Mouse (Mus musculus): ENCODE data around the gene Rpgr. TPM values are rescaled to one million over a fixed set of nuclear protein-coding genes. Genes with fewer than 3 reads are reported as not detected.

Rpgr gene
- polyA plus RNA-seq, 1 experiment from 2014 or later, result 11.1 TPM

GRCm38 (mm10) chrX:10219281-10219680, 2.6 kb upstream of the Rpgr start:
- DNase-seq (ENCODE audit: low spot score) (peak; percentile 2), ATAC-seq (ENCODE audit: low read depth) (no peak)
- Histone ChIP-seq H3K27ac (replicated peaks; ENCODE audit: low read depth, low read length) (no peak overlapping the region), H3K4me1 (ENCODE audit: control insufficient read depth, insufficient read depth, low read length) (no peaks in the 10 kb centered on the region), H3K9ac (ENCODE audit: low read depth, low read length) (no peak overlapping the region), H3K27me3 (replicated peaks; ENCODE audit: control insufficient read depth, insufficient read depth, low read length) (no peaks in the 10 kb centered on the region), H3K4me2 (ENCODE audit: low read depth, low read length) (no peak overlapping the region), H3K9me3 (ENCODE audit: control insufficient read depth, low read length) (no peaks in the 10 kb centered on the region), H3K36me3 (ENCODE audit: control insufficient read depth, insufficient read depth, low read length) (no peaks in the 10 kb centered on the region), H3K4me3 (ENCODE audit: low read depth, low read length) (no peak overlapping the region)
- WGBS, result 59% methylated on average over 6 of the region's 6 CpGs

- Histone ChIP-seq H3K9me3 (ENCODE audit: control insufficient read depth, low read length) (no peaks in the 10 kb centered on the region), H3K36me3 (ENCODE audit: control insufficient read depth, insufficient read depth, low read length) (no peaks in the 10 kb centered on the region), H3K27me3 (replicated peaks; ENCODE audit: control insufficient read depth, insufficient read depth, low read length) (no peaks in the 10 kb centered on the region), H3K4me1 (ENCODE audit: control insufficient read depth, insufficient read depth, low read length) (no peaks in the 10 kb centered on the region), H3K27ac (replicated peaks; ENCODE audit: low read depth, low read length) (peak overlapping the region; percentile 72), H3K4me2 (ENCODE audit: low read depth, low read length) (peak overlapping the region; percentile 54), H3K9ac (ENCODE audit: low read depth, low read length) (peak overlapping the region; percentile 66), H3K4me3 (ENCODE audit: low read depth, low read length) (peak overlapping the region; percentile 52)
- DNase-seq (ENCODE audit: low spot score) (peak; percentile 65), ATAC-seq (ENCODE audit: low read depth) (no peak)
- 22% methylated on average over 16 of the region's 16 CpGs for WGBS
Measured at GRCm38 (mm10) chrX:10215972-10216371, 748 bp downstream of the Rpgr start.

- Histone ChIP-seq H3K9ac (ENCODE audit: low read depth, low read length) (no peak overlapping the region), H3K4me3 (ENCODE audit: low read depth, low read length) (no peak overlapping the region), H3K4me2 (ENCODE audit: low read depth, low read length) (no peak overlapping the region), H3K4me1 (ENCODE audit: control insufficient read depth, insufficient read depth, low read length) (no peaks in the 10 kb centered on the region), H3K36me3 (ENCODE audit: control insufficient read depth, insufficient read depth, low read length) (0 out of 2 replicates have a peak, but pooled peaks cover 8% of the 10 kb centered on the region), H3K27ac (replicated peaks; ENCODE audit: low read depth, low read length) (no peak overlapping the region), H3K27me3 (replicated peaks; ENCODE audit: control insufficient read depth, insufficient read depth, low read length) (no peaks in the 10 kb centered on the region), H3K9me3 (ENCODE audit: control insufficient read depth, low read length) (no peaks in the 10 kb centered on the region)
- DNase-seq (ENCODE audit: low spot score) (no peak), ATAC-seq (ENCODE audit: low read depth) (no peak)
- 79% methylated on average over 5 of the region's 5 CpGs for WGBS
Measured at GRCm38 (mm10) chrX:10205937-10206336, 10.8 kb downstream of the Rpgr start.

- H3K27ac ChIP-seq (replicated peaks; ENCODE audit: low read depth, low read length), result no peak overlapping the region
- no peak overlapping the region for H3K4me2 ChIP-seq (ENCODE audit: low read depth, low read length)
- DNase-seq (ENCODE audit: low spot score) (peak; percentile 43), ATAC-seq (ENCODE audit: low read depth) (no peak)
- whole genome bisulfite sequencing, result 26% methylated on average over 2 of the region's 2 CpGs
- H3K27me3 ChIP-seq (replicated peaks; ENCODE audit: control insufficient read depth, insufficient read depth, low read length), result no peaks in the 10 kb centered on the region
- no peak overlapping the region for H3K4me3 ChIP-seq (ENCODE audit: low read depth, low read length)
- H3K9ac ChIP-seq (ENCODE audit: low read depth, low read length), result no peak overlapping the region
- H3K36me3 ChIP-seq (ENCODE audit: control insufficient read depth, insufficient read depth, low read length), result no peaks in the 10 kb centered on the region
- H3K4me1 ChIP-seq (ENCODE audit: control insufficient read depth, insufficient read depth, low read length), result no peaks in the 10 kb centered on the region
- H3K9me3 ChIP-seq (ENCODE audit: control insufficient read depth, low read length), result no peaks in the 10 kb centered on the region
Measured at GRCm38 (mm10) chrX:10201289-10201688, 15.4 kb downstream of the Rpgr start.

GRCm38 (mm10) chrX:10152390-10152789, 64.3 kb downstream of the Rpgr start:
- peak; percentile 2 for DNase-seq (ENCODE audit: low spot score)
- WGBS, result 48% methylated on average over 3 of the region's 3 CpGs

GRCm38 (mm10) chrX:10117065-10117719, 99.5 kb downstream of the Rpgr start, which contains the start of gene Srpx:
TSS of gene Srpx (minus strand) at chrX:10117709.
- Histone ChIP-seq H3K9ac (ENCODE audit: low read depth, low read length) (peak within 1 kb of the TSS; percentile 67), H3K4me2 (ENCODE audit: low read depth, low read length) (peak within 1 kb of the TSS; percentile 57), H3K27me3 (replicated peaks; ENCODE audit: control insufficient read depth, insufficient read depth, low read length) (no peaks in the 10 kb centered on the region), H3K4me3 (ENCODE audit: low read depth, low read length) (peak within 1 kb of the TSS; percentile 42), H3K9me3 (ENCODE audit: control insufficient read depth, low read length) (no peaks in the 10 kb centered on the region), H3K27ac (replicated peaks; ENCODE audit: low read depth, low read length) (peak within 1 kb of the TSS; percentile 72), H3K36me3 (ENCODE audit: control insufficient read depth, insufficient read depth, low read length) (no peaks in the 10 kb centered on the region), H3K4me1 (ENCODE audit: control insufficient read depth, insufficient read depth, low read length) (no peaks in the 10 kb centered on the region)
- DNase-seq (ENCODE audit: low spot score), result peak; percentile 20
- 17% methylated on average over 13 of the region's 19 CpGs for WGBS
- ATAC-seq (ENCODE audit: low read depth), result peak; percentile 60; the same call in 1 of the 2 replicates

More at GRCm38 (mm10) chrX:10152390-10152789, 64.3 kb downstream of the Rpgr start:
- Histone ChIP-seq H3K4me2 (ENCODE audit: low read depth, low read length) (no peak overlapping the region), H3K9me3 (ENCODE audit: control insufficient read depth, low read length) (no peaks in the 10 kb centered on the region), H3K4me3 (ENCODE audit: low read depth, low read length) (no peak overlapping the region), H3K4me1 (ENCODE audit: control insufficient read depth, insufficient read depth, low read length) (no peaks in the 10 kb centered on the region), H3K9ac (ENCODE audit: low read depth, low read length) (no peak overlapping the region), H3K36me3 (ENCODE audit: control insufficient read depth, insufficient read depth, low read length) (no peaks in the 10 kb centered on the region), H3K27ac (replicated peaks; ENCODE audit: low read depth, low read length) (no peak overlapping the region), H3K27me3 (replicated peaks; ENCODE audit: control insufficient read depth, insufficient read depth, low read length) (no peaks in the 10 kb centered on the region)
- no peak for ATAC-seq (ENCODE audit: low read depth)

- ATAC-seq (ENCODE audit: low read depth) (no peak), DNase-seq (ENCODE audit: low spot score) (no peak)
- Histone ChIP-seq H3K36me3 (ENCODE audit: control insufficient read depth, insufficient read depth, low read length) (no peaks in the 10 kb centered on the region), H3K9me3 (ENCODE audit: control insufficient read depth, low read length) (no peaks in the 10 kb centered on the region), H3K27me3 (replicated peaks; ENCODE audit: control insufficient read depth, insufficient read depth, low read length) (no peaks in the 10 kb centered on the region), H3K9ac (ENCODE audit: low read depth, low read length) (no peak overlapping the region), H3K27ac (replicated peaks; ENCODE audit: low read depth, low read length) (no peak overlapping the region), H3K4me3 (ENCODE audit: low read depth, low read length) (peak overlapping the region; percentile 16; the same call in 1 of the 2 replicates), H3K4me2 (ENCODE audit: low read depth, low read length) (peak overlapping the region; percentile 57), H3K4me1 (ENCODE audit: control insufficient read depth, insufficient read depth, low read length) (no peaks in the 10 kb centered on the region)
- WGBS, result 41% methylated on average over 3 of the region's 3 CpGs
Measured at GRCm38 (mm10) chrX:10115780-10116179, 100.9 kb downstream of the Rpgr start.

GRCm38 (mm10) chrX:10110736-10111135, 106.0 kb downstream of the Rpgr start:
- Histone ChIP-seq H3K9ac (ENCODE audit: low read depth, low read length) (no peak overlapping the region), H3K4me3 (ENCODE audit: low read depth, low read length) (no peak overlapping the region), H3K27me3 (replicated peaks; ENCODE audit: control insufficient read depth, insufficient read depth, low read length) (no peaks in the 10 kb centered on the region), H3K36me3 (ENCODE audit: control insufficient read depth, insufficient read depth, low read length) (no peaks in the 10 kb centered on the region), H3K27ac (replicated peaks; ENCODE audit: low read depth, low read length) (no peak overlapping the region), H3K4me1 (ENCODE audit: control insufficient read depth, insufficient read depth, low read length) (no peaks in the 10 kb centered on the region), H3K4me2 (ENCODE audit: low read depth, low read length) (no peak overlapping the region), H3K9me3 (ENCODE audit: control insufficient read depth, low read length) (no peaks in the 10 kb centered on the region)
- no peak for ATAC-seq (ENCODE audit: low read depth)
- DNase-seq (ENCODE audit: low spot score), result no peak
- WGBS, result 62% methylated on average over 1 of the region's 1 CpGs

GRCm38 (mm10) chrX:10108558-10108957, 108.2 kb downstream of the Rpgr start:
- no peaks in the 10 kb centered on the region for H3K4me1 ChIP-seq (ENCODE audit: control insufficient read depth, insufficient read depth, low read length)
- no peak overlapping the region for H3K4me3 ChIP-seq (ENCODE audit: low read depth, low read length)
- H3K9ac ChIP-seq (ENCODE audit: low read depth, low read length), result no peak overlapping the region
- DNase-seq (ENCODE audit: low spot score) (peak; percentile 27), ATAC-seq (ENCODE audit: low read depth) (no peak)
- H3K27ac ChIP-seq (replicated peaks; ENCODE audit: low read depth, low read length), result no peak overlapping the region
- H3K4me2 ChIP-seq (ENCODE audit: low read depth, low read length), result no peak overlapping the region
- H3K36me3 ChIP-seq (ENCODE audit: control insufficient read depth, insufficient read depth, low read length), result no peaks in the 10 kb centered on the region
- H3K9me3 ChIP-seq (ENCODE audit: control insufficient read depth, low read length), result no peaks in the 10 kb centered on the region
- WGBS, result 51% methylated on average over 4 of the region's 4 CpGs
- no peaks in the 10 kb centered on the region for H3K27me3 ChIP-seq (replicated peaks; ENCODE audit: control insufficient read depth, insufficient read depth, low read length)
